In genomic region chr3:42039632-42040031, GRCm38 (mm10) we compare ENCODE assay signal across 13 mouse cellular contexts.
A peak's percentile ranks its signal among the peaks of the same experiment; 100 is the strongest.
DNase-seq lines count a peak whose midpoint lies in the region; ATAC-seq and TF ChIP-seq lines count a peak whose summit lies in the region.
"Had no signal": no experiment of that assay in that cellular context is flagged by ENCODE, and none has a peak within 500 bp of the region (broad histone marks: within the 10 kb centered on the region; RNA-seq: fewer than 3 reads in every experiment).

No protein-coding gene starts in this region.

- no peak overlapping the region for H3K4me3 ChIP-seq in midbrain, embryonic 10.5 days
- H3K4me3 ChIP-seq in midbrain, embryonic 11.5 days (ENCODE audit: low read depth, low read length), result no peak overlapping the region
- no peak overlapping the region for H3K4me3 ChIP-seq in embryonic facial prominence, embryonic 14.5 days (ENCODE audit: low read depth, low read length)
- no peak overlapping the region for H3K4me3 ChIP-seq in forebrain, postnatal 0 days (ENCODE audit: low read depth, low read length)
- H3K4me3 ChIP-seq: embryonic facial prominence, embryonic 12.5 days; liver, embryonic 12.5 days had no signal

- no peak for TF ChIP-seq CTCF in forebrain, postnatal 0 days (IDR thresholded peaks at IDR 0.05; ENCODE audit: low read depth)

- H3K27ac ChIP-seq in midbrain, embryonic 10.5 days (replicated peaks), result no peak overlapping the region
- no peak overlapping the region for H3K27ac ChIP-seq in midbrain, embryonic 11.5 days (ENCODE audit: low read depth, low read length)
- H3K27ac ChIP-seq in embryonic facial prominence, embryonic 14.5 days (replicated peaks; ENCODE audit: low read depth, low read length), result no peak overlapping the region
- no peak overlapping the region for H3K27ac ChIP-seq in forebrain, postnatal 0 days (ENCODE audit: low read depth, low read length)
- H3K27ac ChIP-seq: embryonic facial prominence, embryonic 12.5 days; liver, embryonic 12.5 days had no signal

- H3K9ac ChIP-seq in midbrain, embryonic 11.5 days (ENCODE audit: low read length), result no peak overlapping the region
- H3K9ac ChIP-seq in embryonic facial prominence, embryonic 14.5 days (ENCODE audit: low read depth, low read length), result no peak overlapping the region
- no peak overlapping the region for H3K9ac ChIP-seq in forebrain, postnatal 0 days
- H3K9ac ChIP-seq: embryonic facial prominence, embryonic 12.5 days; liver, embryonic 12.5 days had no signal

- 15% methylated on average over 4 of the region's 4 CpGs for WGBS in midbrain, embryonic 10.5 days
- 16% methylated on average over 4 of the region's 4 CpGs for WGBS in midbrain, embryonic 11.5 days
- WGBS in embryonic facial prominence, embryonic 14.5 days, result 25% methylated on average over 4 of the region's 4 CpGs
- WGBS in forebrain, postnatal 0 days, result 14% methylated on average over 4 of the region's 4 CpGs

- DNase-seq in midbrain, embryonic 10.5 days (ENCODE audit: low spot score), result peak; percentile 19
- no peak for DNase-seq in midbrain, embryonic 11.5 days (ENCODE audit: low spot score, missing footprints)
- DNase-seq in embryonic facial prominence, embryonic 14.5 days (ENCODE audit: low spot score), result peak; percentile 11
- peak; percentile 24 for DNase-seq in forebrain, postnatal 0 days
- DNase-seq in retina, postnatal 1 day, result peak; percentile 63
- no peak for DNase-seq in adrenal gland, postnatal 4 days (ENCODE audit: low spot score in 2 of 2)
- DNase-seq in left cerebral cortex, adult 18-20 months (ENCODE audit: low spot score in 2 of 2), result no peak
- DNase-seq: adrenal gland, postnatal 14 days; heart, adult 18-20 months; kidney, adult 2 months had no signal

- H3K36me3 ChIP-seq in midbrain, embryonic 10.5 days, result no peaks in the 10 kb centered on the region
- no peaks in the 10 kb centered on the region for H3K36me3 ChIP-seq in midbrain, embryonic 11.5 days (ENCODE audit: control insufficient read depth, insufficient read depth, low read length)
- no peaks in the 10 kb centered on the region for H3K36me3 ChIP-seq in embryonic facial prominence, embryonic 14.5 days (ENCODE audit: control insufficient read depth, insufficient read depth, low read length)
- H3K36me3 ChIP-seq in forebrain, postnatal 0 days (ENCODE audit: insufficient read depth), result no peaks in the 10 kb centered on the region
- H3K36me3 ChIP-seq: embryonic facial prominence, embryonic 12.5 days; liver, embryonic 12.5 days had no signal

- no peaks in the 10 kb centered on the region for H3K27me3 ChIP-seq in midbrain, embryonic 10.5 days (ENCODE audit: low read depth, poor library complexity, severe bottlenecking)
- no peaks in the 10 kb centered on the region for H3K27me3 ChIP-seq in midbrain, embryonic 11.5 days (ENCODE audit: control insufficient read depth, insufficient read depth, low read length)
- H3K27me3 ChIP-seq in embryonic facial prominence, embryonic 14.5 days (replicated peaks; ENCODE audit: control insufficient read depth, insufficient read depth, low read length), result no peaks in the 10 kb centered on the region
- no peaks in the 10 kb centered on the region for H3K27me3 ChIP-seq in forebrain, postnatal 0 days (ENCODE audit: insufficient read depth, low read length)
- H3K27me3 ChIP-seq: embryonic facial prominence, embryonic 12.5 days; liver, embryonic 12.5 days had no signal

- H3K9me3 ChIP-seq in midbrain, embryonic 10.5 days (replicated peaks), result no peaks in the 10 kb centered on the region
- H3K9me3 ChIP-seq in midbrain, embryonic 11.5 days (ENCODE audit: control insufficient read depth, low read length), result no peaks in the 10 kb centered on the region
- H3K9me3 ChIP-seq in embryonic facial prominence, embryonic 14.5 days (ENCODE audit: control insufficient read depth, low read length), result no peaks in the 10 kb centered on the region
- H3K9me3 ChIP-seq in forebrain, postnatal 0 days (ENCODE audit: low read length), result no peaks in the 10 kb centered on the region
- H3K9me3 ChIP-seq: embryonic facial prominence, embryonic 12.5 days; liver, embryonic 12.5 days had no signal

- H3K4me2 ChIP-seq in midbrain, embryonic 11.5 days, result no peak overlapping the region
- H3K4me2 ChIP-seq in embryonic facial prominence, embryonic 14.5 days (ENCODE audit: low read depth, low read length), result no peak overlapping the region
- H3K4me2 ChIP-seq in forebrain, postnatal 0 days (ENCODE audit: low read depth), result no peak overlapping the region
- H3K4me2 ChIP-seq: embryonic facial prominence, embryonic 12.5 days; liver, embryonic 12.5 days had no signal

- ATAC-seq in midbrain, embryonic 11.5 days (ENCODE audit: low FRiP score), result no peak; the same call in 1 of the 2 replicates
- no peak for ATAC-seq in embryonic facial prominence, embryonic 14.5 days (ENCODE audit: low read depth)
- ATAC-seq in forebrain, postnatal 0 days, result peak; percentile 78
- ATAC-seq: liver, embryonic 12.5 days; lung, postnatal 0 days had no signal

- peaks cover 6% of the 10 kb centered on the region for H3K4me1 ChIP-seq in midbrain, embryonic 10.5 days
- H3K4me1 ChIP-seq in midbrain, embryonic 11.5 days (ENCODE audit: control insufficient read depth, insufficient read depth, low read length), result no peaks in the 10 kb centered on the region
- H3K4me1 ChIP-seq in embryonic facial prominence, embryonic 14.5 days (ENCODE audit: control insufficient read depth, insufficient read depth, low read length), result no peaks in the 10 kb centered on the region
- H3K4me1 ChIP-seq in forebrain, postnatal 0 days (ENCODE audit: insufficient read depth), result no peaks in the 10 kb centered on the region
- H3K4me1 ChIP-seq: embryonic facial prominence, embryonic 12.5 days; liver, embryonic 12.5 days had no signal

Comparison
In these comparisons a context has a peak if more than half of its experiments do, and no peak if none do; other contexts are left out.
1. DNase-seq: peak in midbrain, embryonic 10.5 days (single experiment), embryonic facial prominence, embryonic 14.5 days (single experiment), forebrain, postnatal 0 days (single experiment) and retina, postnatal 1 day (single experiment); none in midbrain, embryonic 11.5 days (single experiment), adrenal gland, postnatal 4 days (0 of 2) and left cerebral cortex, adult 18-20 months (0 of 2).